Mouse (Mus musculus): ENCODE measurements around the gene Gpa33.

Gpa33 gene

DNA sequence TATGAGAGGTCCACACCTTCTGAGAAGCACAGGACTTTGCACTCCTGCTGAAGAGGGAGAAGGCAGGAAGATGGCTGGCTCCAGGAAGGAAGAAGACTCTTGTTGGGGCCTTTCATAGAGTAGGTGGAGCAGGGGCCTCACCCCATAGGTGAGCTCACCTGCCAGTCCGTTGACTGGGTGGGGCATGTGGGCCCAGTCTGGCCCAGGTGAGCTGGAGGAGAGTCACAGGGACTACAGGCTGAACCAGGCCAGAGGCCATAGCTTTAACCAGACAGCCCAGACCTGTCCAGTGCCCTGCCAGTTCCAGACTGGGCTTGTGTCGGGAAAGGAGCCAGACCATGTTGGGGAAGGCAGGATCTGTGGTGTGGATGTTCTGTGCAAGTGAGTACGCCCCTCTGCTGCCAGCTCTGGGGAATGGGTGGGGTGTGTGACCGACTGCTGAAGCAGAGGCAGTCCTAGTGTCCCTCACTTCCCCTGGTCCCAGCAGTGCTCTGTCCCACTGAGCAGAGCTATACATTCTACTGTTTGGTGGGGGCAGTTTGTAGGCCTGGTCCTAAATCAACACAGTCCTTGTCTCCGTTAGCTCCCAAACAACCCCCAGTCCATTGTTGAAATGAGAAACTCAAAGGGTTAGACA, at the start of gene Gpa33:
Gene Gpa33, plus strand, starts transcription at position 15 of the 637 bp plus-strand sequence.
- DNase-seq: no peak

DNA sequence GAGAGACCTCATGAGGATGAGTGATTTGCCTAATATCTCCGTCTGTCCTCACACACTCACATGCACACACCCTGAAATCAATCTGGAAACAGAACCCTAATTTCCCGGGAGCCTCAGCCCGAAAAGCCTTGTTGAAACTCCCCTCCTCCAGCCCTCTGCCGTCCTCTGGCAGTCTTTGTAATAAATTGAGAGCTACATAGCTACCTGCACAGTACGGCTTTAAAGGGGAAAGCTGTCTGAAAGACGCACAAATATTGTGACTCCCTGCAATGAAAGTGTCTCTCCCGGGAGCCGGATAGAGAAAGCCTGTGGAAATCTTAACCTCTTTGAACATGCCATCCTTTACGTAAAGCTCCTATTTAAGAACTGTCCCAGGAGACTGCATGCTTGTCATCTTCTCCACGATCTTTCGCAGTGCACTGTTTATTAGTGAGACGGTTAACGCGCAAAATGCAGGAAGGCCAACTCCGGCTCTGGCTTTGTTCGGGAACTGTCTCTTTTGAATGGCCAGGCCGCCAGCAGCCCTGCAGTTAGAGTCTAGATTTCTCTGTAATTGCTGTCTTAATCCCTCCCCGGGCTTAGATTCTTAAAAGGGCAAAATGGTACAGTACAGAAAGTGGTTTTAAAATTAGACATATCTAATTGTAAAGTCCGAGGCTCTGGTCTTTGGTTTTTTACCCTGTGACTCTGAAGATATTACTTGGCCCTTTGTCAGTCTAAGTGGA, 41.4 kb upstream of the Gpa33 start:
- DNase-seq: no peak

DNA sequence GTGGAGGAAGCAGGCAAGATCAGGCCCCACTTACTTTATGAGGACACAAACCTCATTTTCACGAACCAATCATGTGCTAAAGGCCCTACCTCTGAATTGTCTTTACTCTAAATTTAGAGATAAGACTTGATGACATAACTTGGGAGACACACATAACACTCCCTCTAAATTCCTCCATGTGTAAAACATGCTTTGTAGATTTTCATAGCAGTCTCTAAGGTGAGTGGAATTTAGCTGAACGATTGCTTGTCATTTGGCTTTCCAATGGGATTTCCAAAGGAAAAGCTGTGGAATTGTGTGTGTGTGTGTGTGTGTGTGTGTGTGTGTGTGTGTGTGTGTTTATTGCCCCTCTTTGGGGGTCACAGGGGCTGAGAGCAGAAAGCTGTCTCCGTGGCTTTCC, 40.7 kb upstream of the Gpa33 start:
- no peak for DNase-seq

DNA sequence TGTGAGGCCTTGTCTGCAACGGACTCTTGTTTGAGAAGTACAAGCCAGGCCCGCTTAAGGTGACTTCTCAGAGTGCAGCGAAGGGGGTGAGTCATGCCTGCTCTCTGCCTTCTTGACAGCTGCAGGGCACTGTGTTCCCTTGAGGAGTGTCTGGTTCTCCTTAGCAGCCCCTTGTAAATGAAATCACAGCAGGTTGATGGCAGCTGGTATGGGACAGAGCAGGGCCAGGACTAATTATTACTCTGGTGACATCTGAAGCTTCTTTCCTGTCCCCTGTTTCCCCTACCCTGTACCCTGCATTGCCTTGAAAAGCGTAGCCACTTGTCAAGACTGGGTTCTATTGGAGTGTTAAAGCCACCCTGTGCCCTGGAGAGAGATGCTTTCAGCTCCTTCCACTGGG, 40.3 kb upstream of the Gpa33 start:
- DNase-seq: peak in 1 of 2 experiments; percentile 6

DNA sequence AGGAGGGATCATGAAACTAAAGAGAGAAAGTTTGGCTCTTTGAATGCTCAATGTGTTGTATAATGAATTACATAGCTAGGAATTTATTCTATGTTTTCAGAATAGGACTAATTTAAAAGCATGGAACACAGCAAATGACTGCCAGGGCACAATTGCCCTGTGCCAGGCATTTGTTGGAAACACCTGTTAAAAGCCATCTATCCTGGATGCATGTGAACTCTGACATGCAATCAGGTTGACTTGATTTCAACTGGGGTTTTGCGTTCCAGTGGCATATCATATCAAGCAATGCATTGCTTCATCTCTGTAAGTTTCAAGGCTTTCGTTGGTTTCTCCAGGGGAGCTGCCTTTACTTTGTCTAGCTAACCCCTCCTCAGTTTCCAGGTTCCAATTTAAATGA, 39.7 kb upstream of the Gpa33 start:
- DNase-seq: no peak

DNA sequence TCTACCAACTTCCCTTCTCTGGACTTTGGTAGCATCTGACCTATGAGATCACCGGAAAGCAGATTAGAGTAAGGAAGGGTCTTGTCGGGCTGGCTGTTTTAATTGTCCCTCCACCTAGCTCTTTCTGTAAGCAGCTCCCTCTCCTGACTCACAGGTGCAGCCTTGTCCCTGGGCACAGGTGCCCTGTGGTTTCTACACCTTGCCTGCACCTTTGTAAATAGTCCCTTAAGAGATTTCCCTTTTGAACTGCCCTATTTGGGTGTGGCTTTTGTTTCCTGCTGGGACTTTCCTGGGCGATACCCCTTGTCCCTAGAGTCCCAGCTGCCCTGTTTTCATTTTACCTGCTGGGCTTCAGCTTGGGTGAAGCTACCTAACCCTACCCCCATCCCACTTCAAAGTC, 35.6 kb upstream of the Gpa33 start:
- no peak for DNase-seq

DNA sequence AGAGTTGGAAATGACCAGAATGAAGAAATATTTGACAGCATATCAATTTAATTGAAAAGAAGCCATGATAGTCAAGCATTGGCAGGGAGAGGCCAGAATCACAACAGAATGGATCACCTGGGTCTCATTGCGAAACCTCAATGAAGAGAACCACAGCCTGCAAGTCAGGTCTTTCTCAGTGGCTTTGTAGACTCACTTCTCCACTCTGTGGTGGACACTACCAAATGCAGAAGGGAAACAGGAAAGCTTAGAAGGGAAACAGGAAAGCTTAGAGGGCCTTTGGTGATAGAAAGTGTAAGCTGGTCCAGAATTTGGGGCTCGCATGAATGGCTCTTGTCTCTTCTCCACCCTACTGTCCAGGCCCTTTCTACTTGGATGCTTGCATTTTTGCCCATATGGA, 31.9 kb upstream of the Gpa33 start:
- DNase-seq: no peak

DNA sequence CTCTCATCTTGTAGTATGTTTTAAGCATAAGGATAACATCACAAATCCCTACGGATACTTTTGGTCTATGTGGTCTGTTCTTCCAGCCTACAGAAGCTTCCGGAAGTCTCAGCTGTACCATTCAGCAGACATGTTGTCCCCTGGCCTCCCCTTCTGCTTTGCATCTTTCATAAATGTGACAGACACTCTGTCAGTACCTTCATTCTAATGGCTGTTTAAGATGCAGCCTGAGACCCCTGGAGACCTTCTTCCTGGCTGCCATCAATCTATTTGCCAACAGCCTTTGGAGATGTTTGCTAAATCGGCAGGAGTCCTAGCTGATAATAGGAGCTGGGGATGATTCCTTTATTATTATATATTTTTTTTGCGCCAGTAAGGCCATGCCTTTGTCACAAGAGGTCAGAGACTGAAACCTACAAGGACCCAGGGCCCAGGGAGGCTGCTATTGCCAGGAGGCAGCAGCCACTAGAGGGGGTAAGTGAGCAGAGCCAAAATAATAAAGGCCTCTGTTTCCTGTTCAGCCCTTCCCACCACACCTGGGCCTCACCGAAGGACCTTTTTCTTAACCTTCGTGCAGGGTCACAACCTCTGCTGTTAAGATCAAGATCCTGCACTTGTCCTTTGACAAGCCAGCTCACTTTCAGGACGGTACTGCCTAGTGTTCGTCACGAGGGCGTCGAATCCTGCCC, 27.0 kb upstream of the Gpa33 start:
- DNase-seq: peak in 1 of 2 experiments; percentile 8

DNA sequence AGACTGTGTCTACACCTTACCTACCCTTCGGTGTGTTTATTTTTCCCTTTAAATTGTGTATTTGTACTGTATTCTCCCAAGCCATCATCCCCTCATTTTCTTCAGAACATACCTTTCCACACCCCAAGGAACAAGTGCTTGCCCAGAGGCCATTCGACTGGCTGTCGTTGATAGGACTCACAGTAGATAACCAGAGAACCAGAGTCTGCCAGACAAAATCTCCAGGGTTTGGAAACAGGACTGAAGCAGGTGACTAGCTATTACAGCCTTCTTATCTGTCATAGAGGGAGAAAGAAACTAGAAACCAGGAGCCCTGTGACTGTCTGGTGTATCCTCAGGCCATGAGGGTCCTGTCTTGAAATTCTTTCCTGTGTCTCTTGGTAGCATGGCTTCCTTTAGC, 25.2 kb upstream of the Gpa33 start:
- DNase-seq: no peak

DNA sequence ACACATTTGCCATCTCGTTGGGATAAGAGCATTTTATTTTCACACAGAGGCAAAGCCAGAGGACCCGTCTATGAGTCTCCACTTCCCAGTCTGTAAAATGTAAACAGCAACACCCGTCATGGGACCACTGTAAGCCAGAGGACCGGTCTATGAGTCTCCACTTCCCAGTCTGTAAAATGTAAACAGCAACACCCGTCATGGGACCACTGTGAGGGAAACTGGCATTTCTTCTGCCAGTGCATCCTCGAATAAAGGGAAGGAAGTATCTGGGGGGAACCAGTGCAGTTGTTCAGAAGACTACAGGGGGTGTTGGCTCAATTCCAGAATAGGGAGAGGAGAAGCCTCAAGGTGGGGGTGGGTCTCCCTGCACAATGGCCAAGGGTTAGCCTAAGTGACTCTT, 24.6 kb upstream of the Gpa33 start:
- no peak for DNase-seq

DNA sequence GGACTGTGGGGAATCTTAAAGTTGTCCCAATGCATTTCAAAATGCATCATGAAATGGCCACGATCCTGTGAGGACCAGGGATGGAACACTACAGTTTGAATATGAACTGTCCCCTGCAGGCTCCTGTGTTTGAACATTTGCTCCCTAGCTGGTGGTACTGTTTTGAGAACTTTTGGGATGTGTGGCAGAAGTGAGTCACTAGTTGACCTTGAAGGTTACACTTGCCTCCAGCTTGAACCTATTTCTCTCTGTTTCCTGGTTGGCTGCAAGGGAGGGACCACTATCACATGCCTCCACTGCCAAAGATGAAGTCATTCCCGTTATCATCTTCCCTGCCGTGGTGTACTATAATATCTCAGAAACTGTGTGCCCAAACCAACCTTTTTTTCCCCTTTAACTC, 15.1 kb upstream of the Gpa33 start:
- no peak for DNase-seq

DNA sequence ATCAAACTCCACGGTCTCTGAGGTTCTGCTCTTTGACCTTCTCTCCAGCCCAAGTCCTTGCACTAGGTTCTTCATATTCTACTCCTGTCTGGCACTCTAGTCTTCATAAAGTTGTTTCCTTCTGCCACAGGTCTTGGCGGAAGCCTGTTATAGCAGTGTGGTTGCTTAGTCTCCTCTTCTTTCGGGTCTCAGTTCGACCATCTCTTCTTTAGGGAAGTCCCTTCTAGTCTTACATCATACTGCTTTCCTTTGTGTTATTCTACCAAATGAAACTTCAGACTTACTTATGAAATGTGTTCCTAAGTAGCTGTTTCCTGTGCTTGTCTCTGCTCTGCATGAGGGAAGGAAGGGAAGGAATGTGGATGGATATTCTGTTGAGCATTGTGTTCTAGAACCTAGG, 14.3 kb upstream of the Gpa33 start:
- DNase-seq: no peak

DNA sequence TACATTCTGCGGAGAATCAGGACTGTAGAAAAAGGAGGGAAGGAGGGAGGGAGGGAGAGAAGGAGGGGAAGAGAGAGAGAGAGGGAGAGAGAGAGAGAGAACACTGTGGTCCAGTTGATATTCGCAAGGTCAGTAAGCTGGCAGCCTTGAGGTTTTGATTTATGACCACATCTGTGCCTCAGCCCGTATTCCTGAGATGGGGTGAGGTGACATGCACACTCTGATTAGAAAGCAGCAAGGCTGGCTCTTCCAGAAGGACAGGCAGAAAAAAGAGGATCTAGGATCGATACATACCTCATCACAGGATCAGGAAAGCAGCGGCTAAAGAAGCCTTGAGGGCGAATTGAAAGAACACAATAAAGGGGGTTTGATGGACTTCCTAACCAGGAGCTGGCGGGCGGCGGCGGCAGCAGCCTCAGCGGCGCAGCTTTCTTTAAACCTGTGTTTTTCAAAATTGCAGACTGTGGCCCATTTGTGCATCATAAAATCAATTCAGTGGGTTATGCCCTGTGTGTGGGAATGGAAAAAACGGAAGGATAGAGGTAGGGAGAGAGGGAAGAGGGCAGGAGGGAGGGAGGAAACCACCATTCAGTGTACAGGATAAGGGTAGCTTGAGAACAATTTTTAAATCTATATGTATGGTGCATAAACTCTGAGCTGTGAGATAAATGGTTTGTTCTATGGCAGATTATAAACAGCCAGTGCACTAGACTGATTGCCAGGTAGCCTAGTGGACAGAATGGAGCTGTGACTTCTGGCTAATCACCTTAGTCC, 12.0 kb upstream of the Gpa33 start:
- DNase-seq: no peak

DNA sequence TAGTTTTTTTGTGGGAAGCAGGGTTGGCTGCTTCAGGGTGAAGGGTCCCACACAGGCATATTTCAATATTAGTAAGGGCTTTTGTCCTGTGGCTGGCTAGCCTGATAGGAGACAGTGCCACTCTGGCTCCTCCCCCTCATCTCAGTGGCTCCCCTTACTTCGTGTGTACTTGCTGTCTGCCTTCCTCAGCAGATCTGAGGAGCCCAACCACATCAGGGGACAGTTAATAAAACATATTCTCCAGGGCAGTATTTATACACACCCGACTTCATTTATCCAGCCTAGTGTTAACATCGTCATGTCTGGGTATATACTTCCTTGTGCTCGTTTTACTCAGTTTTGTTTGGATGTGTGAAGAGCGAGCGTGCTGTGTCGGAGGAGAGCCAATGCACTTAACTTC, 7.9 kb upstream of the Gpa33 start:
- no peak for DNase-seq

DNA sequence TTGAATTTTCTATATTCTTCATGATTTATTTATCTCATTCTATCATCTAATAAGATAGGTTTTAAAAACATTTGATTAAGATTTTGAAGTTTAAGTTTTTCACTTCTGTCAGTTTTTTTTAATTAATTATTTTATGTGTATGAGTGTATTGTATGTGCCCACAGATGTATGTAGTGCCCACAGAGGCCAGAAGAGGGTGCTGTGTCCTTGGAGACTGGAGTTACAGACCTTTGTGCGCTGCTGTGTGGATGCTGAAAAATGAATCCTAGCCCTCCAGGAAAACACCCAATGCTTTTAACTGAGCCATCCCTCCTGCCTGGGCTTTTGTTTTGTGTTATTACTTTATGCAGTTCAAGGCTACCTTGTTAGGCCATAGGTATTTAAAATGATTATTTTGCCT, 7.0 kb upstream of the Gpa33 start:
- no peak for DNase-seq

DNA sequence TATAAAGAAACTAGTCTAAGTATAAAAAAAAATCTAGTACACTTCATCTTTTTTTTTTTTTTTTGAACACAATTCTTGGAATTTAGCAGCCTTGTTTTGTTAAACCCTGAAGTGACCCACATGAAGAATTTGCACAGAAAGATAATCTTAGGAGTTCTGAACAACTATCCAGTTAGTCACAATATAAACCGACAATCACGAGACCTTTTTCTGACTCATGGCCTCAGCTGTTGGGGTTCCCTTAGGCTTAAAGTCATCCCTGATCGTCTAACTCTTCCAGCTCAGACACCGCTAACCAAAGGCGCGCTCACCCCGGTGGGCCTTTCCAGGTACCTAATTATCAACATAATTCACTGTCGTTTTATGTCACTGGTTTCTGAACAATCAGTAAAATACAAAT, 6.3 kb upstream of the Gpa33 start:
- no peak for DNase-seq

DNA sequence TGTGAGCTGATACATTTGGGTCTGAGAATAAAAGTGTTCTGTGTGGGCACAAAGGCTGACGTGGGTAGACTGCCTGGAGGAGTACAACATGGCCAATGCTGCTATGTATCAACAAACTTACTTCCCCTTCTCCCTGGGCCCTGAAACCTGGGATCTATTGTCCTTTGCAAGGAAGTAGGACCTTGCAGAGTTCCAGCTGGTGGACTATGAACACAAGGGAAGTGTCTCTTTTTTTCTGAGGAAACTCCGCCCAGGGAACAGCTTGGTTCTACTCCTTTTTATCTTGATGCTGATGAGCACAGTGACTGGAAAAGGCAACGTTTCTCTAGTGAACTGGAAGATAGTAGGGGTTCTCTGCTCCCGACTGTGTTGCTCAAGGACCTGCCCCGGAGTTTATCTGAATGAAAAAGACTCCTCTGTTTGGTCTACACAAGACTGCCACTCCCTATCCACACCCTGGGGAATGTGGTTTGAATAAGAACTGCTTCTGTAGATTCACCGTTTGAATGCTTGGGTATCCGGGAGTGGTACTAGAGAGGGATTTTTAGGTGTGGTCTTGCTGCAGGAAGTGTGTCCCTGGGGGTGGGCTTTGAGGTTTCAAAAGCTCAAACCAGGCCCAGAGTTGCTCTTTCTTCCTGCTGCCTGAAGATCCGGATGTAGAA, 5.0 kb upstream of the Gpa33 start:
- DNase-seq: no peak

DNA sequence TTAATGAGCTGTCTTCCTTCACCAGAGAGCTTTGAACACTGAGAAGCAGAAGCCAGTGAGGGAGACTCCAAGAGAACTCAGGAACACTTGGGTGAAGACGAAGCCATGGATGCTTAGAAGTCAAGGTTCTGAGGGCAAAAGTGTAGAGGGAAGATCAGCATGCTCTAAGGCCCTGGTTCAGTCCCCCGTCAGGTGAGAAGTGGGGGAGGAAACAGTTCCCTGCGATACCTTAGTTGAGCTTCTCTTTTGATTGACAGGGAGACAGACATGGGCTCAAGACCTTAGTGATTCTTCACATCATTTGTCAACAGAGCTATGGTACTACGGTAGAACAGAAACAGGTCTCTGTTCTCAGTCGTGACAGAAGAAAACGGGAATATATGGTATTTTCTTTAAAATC, 3.7 kb upstream of the Gpa33 start:
- DNase-seq: no peak

DNA sequence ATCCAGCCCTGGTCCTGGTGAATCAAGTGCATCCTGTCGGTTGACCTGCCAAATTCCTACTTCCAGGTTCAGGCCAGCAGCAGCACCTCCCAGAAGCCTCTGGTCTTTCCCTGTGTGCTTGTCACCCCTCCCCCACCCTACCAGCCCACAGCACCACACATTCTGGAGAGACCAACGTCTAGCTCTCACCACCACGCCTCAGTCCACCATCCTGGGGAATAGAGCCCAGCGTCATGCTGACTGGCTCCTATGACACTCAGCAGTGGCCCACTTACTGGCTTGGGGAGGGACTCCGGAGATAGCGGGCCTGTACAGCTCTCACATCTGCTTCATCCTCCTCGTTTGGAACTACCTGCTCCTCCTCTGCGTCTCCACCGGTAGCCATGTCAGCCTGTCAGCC, 3.2 kb upstream of the Gpa33 start:
- no peak for DNase-seq

DNA sequence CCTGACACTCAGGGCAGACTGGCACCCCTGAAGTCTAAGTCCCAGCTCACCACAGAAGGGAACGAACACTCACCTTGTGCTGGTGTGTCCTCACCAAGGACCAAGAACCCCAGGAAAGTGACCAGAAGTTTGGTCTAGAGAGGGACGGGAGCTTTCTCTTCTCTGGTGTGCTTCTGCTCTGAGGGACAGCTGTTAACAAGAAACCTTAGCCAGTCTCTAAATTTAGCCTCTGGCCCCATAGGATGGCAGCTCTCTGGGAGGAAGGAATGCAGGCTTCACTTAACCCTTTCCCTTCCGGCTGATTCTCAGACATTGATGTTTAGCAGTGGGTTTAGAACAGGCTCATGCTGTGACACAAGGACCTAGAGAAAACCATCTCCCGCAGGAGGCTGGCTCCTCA, 2.3 kb upstream of the Gpa33 start, which contains the start of gene Dusp27:
Gene Dusp27, minus strand, starts transcription at position 204 of the 400 bp plus-strand sequence.
- DNase-seq: no peak

DNA sequence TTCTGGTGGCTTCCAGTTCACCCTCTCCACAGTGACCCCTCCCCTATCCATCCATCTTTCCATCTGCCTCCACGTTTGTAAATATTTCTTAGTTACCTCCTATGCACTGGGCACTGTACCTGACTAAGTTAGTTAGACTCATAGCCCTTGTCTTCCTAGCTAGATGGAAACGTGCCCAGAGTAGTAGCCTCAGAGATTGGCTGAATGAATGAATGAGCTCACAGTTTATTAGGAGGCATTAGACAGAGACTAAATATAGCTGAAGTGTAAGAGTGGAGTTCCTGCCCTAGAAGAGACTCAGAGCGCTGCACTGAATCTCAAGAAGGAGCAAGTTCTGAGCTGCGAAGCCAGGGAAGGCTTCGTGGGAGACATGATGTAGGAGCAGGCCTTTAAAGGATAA, 1.5 kb upstream of the Gpa33 start:
- no peak for DNase-seq

DNA sequence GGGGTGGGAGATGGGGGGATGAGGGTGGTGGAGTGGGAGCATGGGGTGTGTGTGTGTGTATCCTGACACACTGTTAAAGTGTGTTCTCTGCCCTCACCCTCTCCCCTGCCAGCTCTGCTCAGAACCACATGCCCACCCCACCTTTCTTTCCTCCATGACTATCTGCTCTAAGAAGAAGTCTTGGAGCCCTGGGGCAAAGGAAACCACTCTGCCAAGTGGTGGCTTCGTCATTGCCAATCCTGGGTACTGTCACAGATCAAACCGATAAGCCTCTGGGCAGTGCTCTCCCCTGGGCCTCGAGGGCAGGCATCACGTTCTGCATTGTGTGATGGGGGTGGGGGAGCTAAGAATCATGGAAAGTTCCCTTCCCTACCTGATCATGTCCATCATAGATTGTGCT, 2.3 kb downstream of the Gpa33 start:
- DNase-seq: no peak

Measured in lung, adult 18-20 months (tissue).